Comparison of ENCODE assay signal across 8 mouse cellular contexts in the genomic region with DNA sequence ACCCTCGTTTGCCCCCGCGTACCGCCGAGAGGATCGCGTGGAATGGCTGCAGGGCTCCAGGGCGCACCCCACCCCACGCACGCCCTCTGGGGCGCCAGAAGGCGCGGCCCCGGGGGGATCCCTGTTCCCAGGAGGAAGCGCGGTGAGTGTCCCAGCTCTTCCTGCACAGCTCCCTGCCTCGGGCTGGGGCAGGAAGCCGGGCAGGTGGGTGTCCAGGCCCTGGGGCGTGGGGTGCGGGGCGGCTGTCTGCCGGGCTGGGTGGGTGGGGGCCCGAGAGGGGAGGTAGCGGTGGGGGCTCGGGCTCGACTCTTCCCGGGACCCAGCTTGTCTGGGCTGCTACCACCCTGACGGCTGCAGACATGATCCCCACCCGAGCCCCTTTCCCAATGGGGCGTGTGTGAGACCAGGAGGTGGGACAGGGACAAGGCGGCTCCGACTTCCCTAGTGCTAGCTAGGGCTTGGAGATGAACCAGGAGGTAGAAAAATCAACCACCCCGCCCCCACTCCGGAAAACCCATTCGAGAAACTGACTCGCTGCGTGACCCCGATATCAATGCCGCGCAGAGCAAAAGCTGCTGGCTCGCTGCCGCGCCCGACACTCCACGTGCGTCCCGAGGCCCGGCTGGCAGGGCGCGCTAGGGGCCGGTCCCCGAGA.
DNase-seq lines count a peak whose midpoint lies in the region; ATAC-seq and TF ChIP-seq lines count a peak whose summit lies in the region.

No protein-coding gene starts in this region.

- no peaks in the 10 kb centered on the region for H3K4me1 ChIP-seq in thymus, adult 2 months (replicated peaks; ENCODE audit: control insufficient read depth, insufficient read depth, low read length)
- H3K4me1 ChIP-seq in cortical plate, adult 2 months (ENCODE audit: control insufficient read depth, insufficient read depth, low read length) = peaks cover 2% of the 10 kb centered on the region; the same call in 1 of the 2 replicates
- H3K4me1 ChIP-seq in intestine, embryonic 15.5 days (replicated peaks) = peaks cover 14% of the 10 kb centered on the region
- H3K4me1 ChIP-seq in lung, embryonic 15.5 days = peaks cover 16% of the 10 kb centered on the region

- ATAC-seq in intestine, embryonic 15.5 days = peak; percentile 79
- ATAC-seq in lung, embryonic 15.5 days (ENCODE audit: borderline replicate concordance, extremely low read depth, low FRiP score, low TSS enrichment) = peak; percentile 39; the same call in 1 of the 2 replicates

- no peak overlapping the region for H3K27ac ChIP-seq in thymus, adult 2 months (ENCODE audit: control insufficient read depth, insufficient read depth, low read length)
- no peak overlapping the region for H3K27ac ChIP-seq in cortical plate, adult 2 months (ENCODE audit: insufficient read depth, low read length)
- peak overlapping the region; percentile 40; the same call in 1 of the 2 replicates for H3K27ac ChIP-seq in intestine, embryonic 15.5 days
- peak overlapping the region; percentile 9; the same call in 1 of the 2 replicates for H3K27ac ChIP-seq in lung, embryonic 15.5 days

- peak; percentile 37 for DNase-seq in thymus, adult 2 months
- DNase-seq in thymus, adult 18-20 months = no peak
- peak; percentile 94 for DNase-seq in heart, adult 11 months
- DNase-seq in ovary, postnatal 36 days (ENCODE audit: low spot score) = peak; percentile 53
- no peak for DNase-seq in layer of hippocampus, adult 11-12 months (ENCODE audit: low spot score)

- peak overlapping the region; percentile 98 for H3K4me2 ChIP-seq in intestine, embryonic 15.5 days (replicated peaks)
- peak overlapping the region; percentile 93 for H3K4me2 ChIP-seq in lung, embryonic 15.5 days

- no peak for TF ChIP-seq POLR2A in thymus, adult 2 months (IDR thresholded peaks at IDR 0.05; ENCODE audit: control insufficient read depth, extremely low read depth, insufficient read depth, low read length, poor library complexity)
- no peak for TF ChIP-seq POLR2A in cortical plate, adult 2 months (IDR thresholded peaks at IDR 0.05; ENCODE audit: extremely low read depth, insufficient read depth, low read length)

- peak overlapping the region; percentile 78 for H3K9ac ChIP-seq in intestine, embryonic 15.5 days
- peak overlapping the region; percentile 63 for H3K9ac ChIP-seq in lung, embryonic 15.5 days

- no peaks in the 10 kb centered on the region for H3K9me3 ChIP-seq in intestine, embryonic 15.5 days
- H3K9me3 ChIP-seq in lung, embryonic 15.5 days = no peaks in the 10 kb centered on the region

- no peaks in the 10 kb centered on the region for H3K36me3 ChIP-seq in thymus, adult 2 months (ENCODE audit: control insufficient read depth, insufficient read depth, low read length)
- no peaks in the 10 kb centered on the region for H3K36me3 ChIP-seq in intestine, embryonic 15.5 days
- no peaks in the 10 kb centered on the region for H3K36me3 ChIP-seq in lung, embryonic 15.5 days

- TF ChIP-seq CTCF in thymus, adult 2 months (IDR thresholded peaks at IDR 0.05; ENCODE audit: borderline replicate concordance, control insufficient read depth, extremely low read depth, insufficient read depth, low read length, poor library complexity) = no peak
- no peak for TF ChIP-seq CTCF in cortical plate, adult 2 months (IDR thresholded peaks at IDR 0.05; ENCODE audit: extremely low read depth, insufficient read depth, low read length)

- 1% methylated on average over 52 of the region's 52 CpGs for WGBS in thymus, adult 2 months
- under 1% methylated on average over 49 of the region's 52 CpGs for WGBS in intestine, embryonic 15.5 days
- under 1% methylated on average over 46 of the region's 52 CpGs for WGBS in lung, embryonic 15.5 days

- peak overlapping the region; percentile 48 for H3K4me3 ChIP-seq in thymus, adult 2 months (ENCODE audit: control insufficient read depth, insufficient read depth, low read length)
- peak overlapping the region; percentile 37 for H3K4me3 ChIP-seq in cortical plate, adult 2 months (ENCODE audit: insufficient read depth, low read length)
- peak overlapping the region; percentile 78 for H3K4me3 ChIP-seq in intestine, embryonic 15.5 days (replicated peaks)
- H3K4me3 ChIP-seq in lung, embryonic 15.5 days = peak overlapping the region; percentile 69

- H3K27me3 ChIP-seq in thymus, adult 2 months (ENCODE audit: control insufficient read depth, insufficient read depth, low read length) = peaks cover 9% of the 10 kb centered on the region
- peaks cover 3% of the 10 kb centered on the region; the same call in 1 of the 2 replicates for H3K27me3 ChIP-seq in intestine, embryonic 15.5 days (replicated peaks)
- H3K27me3 ChIP-seq in lung, embryonic 15.5 days = no peaks in the 10 kb centered on the region; the same call in 1 of the 2 replicates

Comparison
In these comparisons a context has a peak if more than half of its experiments do, and no peak if none do; other contexts are left out.
1. DNase-seq: peak in thymus, adult 2 months (single experiment), heart, adult 11 months (single experiment) and ovary, postnatal 36 days (single experiment); none in thymus, adult 18-20 months (0 of 2) and layer of hippocampus, adult 11-12 months (single experiment).
2. H3K27ac ChIP-seq: peak in intestine, embryonic 15.5 days (single experiment) and lung, embryonic 15.5 days (single experiment); none in thymus, adult 2 months (single experiment) and cortical plate, adult 2 months (single experiment).
3. Peak in every context shown above with its lines, with median percentiles within 50 percentile points of each other: H3K4me3 ChIP-seq.